Mouse (Mus musculus) kidney, adult 2 months (tissue): Measurements from ENCODE around the gene Acot13. TPM values are rescaled to one million over a fixed set of nuclear protein-coding genes. Genes with fewer than 3 reads are reported as not detected.

Experiments
- DNase-seq: peaks from one replicate; pipeline ENCODE4 v3.0.0; 2021
- H3K27ac ChIP-seq: fragments of 200-500 bp; 2 replicates; pipeline ENCODE4 v1.5.1; 2012; ENCODE audit warnings: low read depth, low read length, control low read depth, inconsistent platforms; ENCODE audit not compliant: insufficient read depth
- H3K27me3 ChIP-seq: fragments of 200-500 bp; replicated peaks from 2 replicates; pipeline ENCODE4 v1.6.1; 2012; ENCODE audit warnings: mild to moderate bottlenecking, moderate library complexity, low read length, inconsistent platforms; ENCODE audit not compliant: control insufficient read depth, insufficient read depth
- H3K36me3 ChIP-seq: fragments of 200-500 bp; 2 replicates; pipeline ENCODE4 v1.6.1; 2012; ENCODE audit warnings: mild to moderate bottlenecking, moderate library complexity, low read length, inconsistent platforms; ENCODE audit not compliant: control insufficient read depth, insufficient read depth
- H3K4me1 ChIP-seq: fragments of 200-500 bp; 2 replicates; pipeline ENCODE4 v1.6.1; 2011; ENCODE audit warnings: low read length; ENCODE audit not compliant: control insufficient read depth, insufficient read depth
- H3K4me3 ChIP-seq: fragments of 200-500 bp; 2 replicates; pipeline ENCODE4 v1.5.1; 2011; ENCODE audit warnings: mild to moderate bottlenecking, low read depth, low read length, control low read depth; ENCODE audit not compliant: insufficient read depth
- CTCF ChIP-seq: fragments of 200-500 bp; conservative IDR thresholded peaks from 2 replicates; pipeline ENCODE4 v1.5.1; 2011; ENCODE audit warnings: low read depth, mild to moderate bottlenecking, control low read depth, low read length, moderate library complexity, mixed read lengths; ENCODE audit not compliant: insufficient read depth, insufficient read length
- POLR2A ChIP-seq: fragments of 200-500 bp; IDR thresholded peaks from one replicate; pipeline ENCODE4 v1.6.1; 2011; ENCODE audit warnings: low read depth, low read length, control low read depth
- WGBS: fragments of 180-500 bp; shearing (Covaris S2); methylation state at CpG from one replicate; pipeline ENCODE4 v1.1.7; 2018; 5-methylcytosine and 5-hydroxymethylcytosine counted together
- polyA plus RNA-seq: library from polyadenylated mRNA; depleted of rRNA; stranded (reverse); fragments of >200 nt; gene quantifications from 2 replicates; pipeline ENCODE4 v1.2.3, GENCODE M21; 2012

Gene Acot13
- polyA plus RNA-seq, 1 experiment: 286 TPM

GRCm38 (mm10) chr13:24816125-24817092, 14.9 kb downstream of the Acot13 start:
- 47% methylated on average over 4 of the region's 4 CpGs for WGBS
- Histone ChIP-seq H3K4me3 (no peak overlapping the region), H3K27ac (peak overlapping the region; percentile 74), H3K27me3 (no peaks in the 10 kb centered on the region), H3K36me3 (peaks cover 14% of the 10 kb centered on the region; the same call in 1 of the 2 replicates), H3K4me1 (peaks cover 5% of the 10 kb centered on the region; the same call in 1 of the 2 replicates)
- peak; percentile 56 for DNase-seq
- no peak for TF ChIP-seq POLR2A
- TF ChIP-seq CTCF: no peak

- 45% methylated on average over 1 of the region's 1 CpGs for WGBS
- peak; percentile 75 for DNase-seq
- peaks cover 5% of the 10 kb centered on the region; the same call in 1 of the 2 replicates for H3K4me1 ChIP-seq
- no peaks in the 10 kb centered on the region for H3K27me3 ChIP-seq
- H3K4me3 ChIP-seq: no peak overlapping the region
- H3K36me3 ChIP-seq: peaks cover 24% of the 10 kb centered on the region
- H3K27ac ChIP-seq: peak overlapping the region; percentile 91
- TF ChIP-seq CTCF: no peak
- TF ChIP-seq POLR2A: no peak
These were observed 16.7 kb downstream of the Acot13 start for GRCm38 (mm10) chr13:24814616-24815015.

GRCm38 (mm10) chr13:24812521-24812920, 18.8 kb downstream of the Acot13 start:
- WGBS: 76% methylated on average over 2 of the region's 2 CpGs
- H3K27me3 ChIP-seq: no peaks in the 10 kb centered on the region

GRCm38 (mm10) chr13:24806079-24806478, 25.3 kb downstream of the Acot13 start:
- no peak overlapping the region for H3K27ac ChIP-seq
- H3K36me3 ChIP-seq: peaks cover 24% of the 10 kb centered on the region
- H3K4me3 ChIP-seq: no peak overlapping the region
- TF ChIP-seq CTCF (no peak), POLR2A (no peak)
- peaks cover 13% of the 10 kb centered on the region; the same call in 1 of the 2 replicates for H3K4me1 ChIP-seq
- DNase-seq: peak; percentile 72
- H3K27me3 ChIP-seq: no peaks in the 10 kb centered on the region

More at GRCm38 (mm10) chr13:24812521-24812920, 18.8 kb downstream of the Acot13 start:
- Histone ChIP-seq H3K4me3 (no peak overlapping the region), H3K4me1 (peaks cover 5% of the 10 kb centered on the region; the same call in 1 of the 2 replicates), H3K27ac (no peak overlapping the region), H3K36me3 (peaks cover 25% of the 10 kb centered on the region)
- TF ChIP-seq POLR2A (no peak), CTCF (no peak)
- no peak for DNase-seq

- peaks cover 16% of the 10 kb centered on the region; the same call in 1 of the 2 replicates for H3K4me1 ChIP-seq
- no peak for DNase-seq
- H3K27me3 ChIP-seq: no peaks in the 10 kb centered on the region
- peaks cover 11% of the 10 kb centered on the region for H3K36me3 ChIP-seq
- peak overlapping the region; percentile 22; the same call in 1 of the 2 replicates for H3K4me3 ChIP-seq
- no peak overlapping the region for H3K27ac ChIP-seq
- TF ChIP-seq CTCF: no peak
- TF ChIP-seq POLR2A: no peak
- WGBS: 4% methylated on average over 2 of the region's 2 CpGs
These were observed 28.1 kb downstream of the Acot13 start for GRCm38 (mm10) chr13:24803196-24803595.

- Histone ChIP-seq H3K4me1 (peaks cover 16% of the 10 kb centered on the region; the same call in 1 of the 2 replicates), H3K27me3 (no peaks in the 10 kb centered on the region), H3K4me3 (peak overlapping the region; percentile 85), H3K36me3 (peaks cover 9% of the 10 kb centered on the region), H3K27ac (peak overlapping the region; percentile 31)
- TF ChIP-seq POLR2A (no peak), CTCF (no peak)
- peak; percentile 41 for DNase-seq
- under 1% methylated on average over 26 of the region's 26 CpGs for WGBS
These were observed 29.1 kb downstream of the Acot13 start for GRCm38 (mm10) chr13:24802131-24802691.
